Mouse (Mus musculus): ENCODE measurements around the gene Jhy.

GRCm38 (mm10) chr9:40858461-40859160, 105.3 kb downstream of the Jhy start:
- TF ChIP-seq CTCF (IDR thresholded peaks at IDR 0.05; ENCODE audit: low read depth, low read length) (no peak), POLR2A (IDR thresholded peaks at IDR 0.05; ENCODE audit: borderline replicate concordance, low read depth, low read length) (no peak)
